Mouse (Mus musculus) C2C12 (cell line): ENCODE results near the gene Cpn1. TPM values are rescaled to one million over a fixed set of nuclear protein-coding genes. Genes with fewer than 3 reads are reported as not detected.

Experiments
- H3K27me3 ChIP-seq: one replicate; pipeline ENCODE4 v1.6.1; 2011; ENCODE audit not compliant: control insufficient read depth, insufficient read depth, insufficient read length
- H3K36me3 ChIP-seq: one replicate; pipeline ENCODE4 v1.6.1; 2011; ENCODE audit not compliant: control insufficient read depth, insufficient read depth
- H3K4me3 ChIP-seq: one replicate; pipeline ENCODE4 v1.5.1; 2011; ENCODE audit warnings: mild to moderate bottlenecking, control low read depth; ENCODE audit not compliant: poor library complexity, insufficient read depth, severe bottlenecking
- H3K79me2 ChIP-seq: one replicate; pipeline ENCODE4 v1.6.1; 2011; ENCODE audit not compliant: control insufficient read depth, insufficient read depth
- H3K79me3 ChIP-seq: one replicate; pipeline ENCODE4 v1.6.1; 2011; ENCODE audit warnings: low read depth, control low read depth
- H3ac ChIP-seq: one replicate; pipeline ENCODE3; 2011; ENCODE audit warnings: low read depth; ENCODE audit not compliant: control insufficient read depth, insufficient read length
- CEBPB ChIP-seq: IDR thresholded peaks from one replicate; pipeline ENCODE4 v1.6.1; 2011; ENCODE audit warnings: low read depth, mild to moderate bottlenecking, control low read depth, moderate library complexity
- CTCF ChIP-seq: IDR thresholded peaks from one replicate; pipeline ENCODE4 v1.5.1; 2011; ENCODE audit not compliant: control insufficient read depth, insufficient read depth, insufficient read length
- FOSL1 ChIP-seq: IDR thresholded peaks from one replicate; pipeline ENCODE4 v1.8.0; 2011; ENCODE audit warnings: mild to moderate bottlenecking, low read length; ENCODE audit not compliant: poor library complexity, insufficient read depth, severe bottlenecking
- MAX ChIP-seq: IDR thresholded peaks from one replicate; pipeline ENCODE4 v1.6.1; 2011; ENCODE audit warnings: mild to moderate bottlenecking, control low read depth
- MYOD1 ChIP-seq: IDR thresholded peaks from one replicate; pipeline ENCODE4 v1.6.1; 2011; ENCODE audit warnings: low read depth; ENCODE audit not compliant: control insufficient read depth, insufficient read length
- MYOG ChIP-seq: IDR thresholded peaks from one replicate; pipeline ENCODE4 v1.6.1; 2011; ENCODE audit not compliant: control insufficient read depth, insufficient read length; ENCODE audit errors: extremely low read depth
- USF1 ChIP-seq: IDR thresholded peaks from one replicate; pipeline ENCODE4 v1.6.1; 2011; ENCODE audit warnings: low read depth, mild to moderate bottlenecking, control low read depth, moderate library complexity
- polyA plus RNA-seq: library from polyadenylated mRNA; unstranded; fragments of >200 nt; fragmentation: generic; extraction: Trizol; gene quantifications from one replicate; pipeline ENCODE4 v1.2.1, GENCODE M21; 2012; ENCODE audit warnings: missing spikeins

Cpn1 gene
- polyA plus RNA-seq, 1 experiment: 0.09 TPM

GRCm38 (mm10) chr19:43917406-43917691 is 69.0 kb downstream of the Cpn1 start:
- Histone ChIP-seq H3K27me3 (no peaks in the 10 kb centered on the region), H3K79me3 (peaks cover 1% of the 10 kb centered on the region)
- TF ChIP-seq MYOD1 (no peak), CTCF (no peak), FOSL1 (no peak), USF1 (no peak), CEBPB (no peak), MYOG (no peak), MAX (no peak)

GRCm38 (mm10) chr19:43916586-43917405 is 69.6 kb downstream of the Cpn1 start:
- Histone ChIP-seq H3K79me3 (peaks cover 1% of the 10 kb centered on the region), H3ac (no peak overlapping the region), H3K79me2 (peaks cover 24% of the 10 kb centered on the region), H3K27me3 (no peaks in the 10 kb centered on the region), H3K4me3 (no peak overlapping the region), H3K36me3 (no peaks in the 10 kb centered on the region)
- TF ChIP-seq MAX (peak; percentile 44), FOSL1 (peak; percentile 79), CEBPB (no peak)

More at GRCm38 (mm10) chr19:43917406-43917691, 69.0 kb downstream of the Cpn1 start:
- Histone ChIP-seq H3ac (no peak overlapping the region), H3K4me3 (no peak overlapping the region), H3K36me3 (no peaks in the 10 kb centered on the region), H3K79me2 (peaks cover 24% of the 10 kb centered on the region)

DNA sequence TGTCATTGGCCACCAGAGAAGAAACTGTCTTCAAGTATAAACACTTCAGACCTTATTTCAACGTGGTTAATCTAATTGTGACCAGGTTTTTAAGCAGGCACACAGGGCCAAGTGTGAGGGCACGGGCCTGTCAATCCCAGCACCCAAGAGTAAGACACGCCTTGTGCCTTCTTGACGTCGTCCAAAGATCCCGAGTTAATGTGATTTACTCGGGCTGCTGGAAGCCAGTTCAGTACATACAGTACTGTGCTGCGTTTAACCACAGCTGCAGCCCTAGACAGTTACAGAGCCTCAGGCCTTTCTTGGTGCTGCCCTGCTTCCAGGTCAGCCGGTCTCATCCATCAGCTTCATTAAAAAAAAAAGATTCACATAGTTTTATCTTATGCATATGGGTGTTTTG is 70.9 kb downstream of the Cpn1 start:
- Histone ChIP-seq H3ac (no peak overlapping the region), H3K36me3 (no peaks in the 10 kb centered on the region), H3K79me2 (peaks cover 18% of the 10 kb centered on the region), H3K27me3 (no peaks in the 10 kb centered on the region), H3K4me3 (no peak overlapping the region), H3K79me3 (peaks cover 1% of the 10 kb centered on the region)
- no peak for TF ChIP-seq MYOG
- no peak for TF ChIP-seq USF1
- no peak for TF ChIP-seq MYOD1
- TF ChIP-seq FOSL1: no peak
- TF ChIP-seq MAX: no peak
- TF ChIP-seq CTCF: no peak
- TF ChIP-seq CEBPB: no peak

DNA sequence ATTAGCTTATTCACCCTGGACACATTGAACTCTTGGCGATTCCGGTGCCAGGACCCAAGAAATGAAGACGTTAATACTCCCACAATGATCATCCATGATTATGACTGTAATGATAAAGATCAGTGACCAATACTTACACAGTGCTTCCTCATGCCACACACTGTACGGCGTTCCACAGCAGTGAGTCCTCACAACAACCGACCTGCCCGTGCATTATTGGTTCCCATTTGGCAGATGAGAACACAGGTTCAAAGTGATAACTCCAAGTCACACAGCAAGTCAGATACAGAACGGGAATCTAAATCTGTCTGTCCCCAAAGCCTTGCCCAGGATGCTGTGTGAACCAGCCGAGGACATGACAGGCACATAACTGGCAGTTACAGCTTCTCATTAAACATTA is 71.4 kb downstream of the Cpn1 start:
- Histone ChIP-seq H3K27me3 (no peaks in the 10 kb centered on the region), H3K79me3 (peaks cover 1% of the 10 kb centered on the region), H3K79me2 (peaks cover 17% of the 10 kb centered on the region), H3K4me3 (no peak overlapping the region), H3ac (no peak overlapping the region), H3K36me3 (no peaks in the 10 kb centered on the region)
- TF ChIP-seq USF1: no peak
- TF ChIP-seq FOSL1: no peak
- TF ChIP-seq CEBPB: no peak
- no peak for TF ChIP-seq MYOG
- no peak for TF ChIP-seq MAX
- TF ChIP-seq CTCF: no peak
- no peak for TF ChIP-seq MYOD1

- H3K79me2 ChIP-seq: peaks cover 12% of the 10 kb centered on the region
- H3K79me3 ChIP-seq: peaks cover 1% of the 10 kb centered on the region
- no peak overlapping the region for H3K4me3 ChIP-seq
- H3K36me3 ChIP-seq: no peaks in the 10 kb centered on the region
- H3ac ChIP-seq: no peak overlapping the region
- TF ChIP-seq CTCF (no peak), CEBPB (no peak), FOSL1 (no peak), MYOG (no peak), MYOD1 (no peak), USF1 (no peak), MAX (no peak)
- H3K27me3 ChIP-seq: no peaks in the 10 kb centered on the region
Measured at GRCm38 (mm10) chr19:43912775-43913486, 73.4 kb downstream of the Cpn1 start.
